Mouse (Mus musculus): Measurements from ENCODE around the gene Olfr921. TPM values are rescaled to one million over a fixed set of nuclear protein-coding genes. Genes with fewer than 3 reads are reported as not detected.

The Olfr921 gene
- polyA plus RNA-seq (2014; fragmentation: Nextera tagmentation; extraction: Ambion mirVana), result not detected in 2 replicates

- Histone ChIP-seq H3K4me1 (ENCODE audit: control insufficient read depth, insufficient read depth, low read length) (no peaks in the 10 kb centered on the region), H3K4me3 (ENCODE audit: low read depth, low read length) (no peak within 1 kb of the TSS), H3K36me3 (ENCODE audit: control insufficient read depth, insufficient read depth, low read length) (no peaks in the 10 kb centered on the region), H3K9me3 (ENCODE audit: control insufficient read depth, low read length) (no peaks in the 10 kb centered on the region), H3K27me3 (ENCODE audit: control insufficient read depth, insufficient read depth, low read length) (no peaks in the 10 kb centered on the region), H3K27ac (ENCODE audit: low read depth, low read length) (no peak within 1 kb of the TSS), H3K4me2 (no peak within 1 kb of the TSS), H3K9ac (ENCODE audit: low read length) (no peak within 1 kb of the TSS)
- DNase-seq (ENCODE audit: low spot score, missing footprints) (no peak), ATAC-seq (ENCODE audit: low FRiP score) (no peak)
Measured at GRCm38 (mm10) chr9:38772768-38773167, at the start of gene Olfr921. Olfr921 (plus strand) TSS chr9:38773068.

DNA sequence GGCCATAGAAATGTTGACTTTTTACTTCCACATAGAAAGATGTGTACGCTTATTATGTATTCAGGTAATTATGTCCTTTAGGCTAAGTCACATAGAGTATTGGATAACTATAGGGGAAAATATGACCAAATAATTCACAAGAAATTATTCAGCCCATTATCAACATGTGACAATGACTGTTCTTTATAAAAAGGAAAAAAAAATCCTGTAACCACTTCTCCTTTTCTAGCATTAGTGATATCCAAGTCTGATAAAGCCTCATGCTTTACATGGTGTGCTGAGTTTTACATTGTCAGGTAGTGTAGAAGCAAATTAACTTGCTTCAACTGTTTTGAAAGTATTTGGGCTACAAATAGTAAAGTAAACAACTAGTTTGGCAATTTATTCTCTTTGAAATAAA lies 48.8 kb upstream of the Olfr921 start:
- WGBS, result 80% methylated on average over 1 of the region's 1 CpGs
- ATAC-seq (ENCODE audit: low FRiP score), result no peak
- Histone ChIP-seq H3K9me3 (ENCODE audit: control insufficient read depth, low read length) (no peaks in the 10 kb centered on the region), H3K27ac (ENCODE audit: low read depth, low read length) (no peak overlapping the region), H3K9ac (ENCODE audit: low read length) (no peak overlapping the region), H3K4me3 (ENCODE audit: low read depth, low read length) (no peak overlapping the region), H3K36me3 (ENCODE audit: control insufficient read depth, insufficient read depth, low read length) (no peaks in the 10 kb centered on the region), H3K4me1 (ENCODE audit: control insufficient read depth, insufficient read depth, low read length) (no peaks in the 10 kb centered on the region), H3K27me3 (ENCODE audit: control insufficient read depth, insufficient read depth, low read length) (no peaks in the 10 kb centered on the region), H3K4me2 (no peak overlapping the region)
- DNase-seq (ENCODE audit: low spot score, missing footprints), result no peak

DNA sequence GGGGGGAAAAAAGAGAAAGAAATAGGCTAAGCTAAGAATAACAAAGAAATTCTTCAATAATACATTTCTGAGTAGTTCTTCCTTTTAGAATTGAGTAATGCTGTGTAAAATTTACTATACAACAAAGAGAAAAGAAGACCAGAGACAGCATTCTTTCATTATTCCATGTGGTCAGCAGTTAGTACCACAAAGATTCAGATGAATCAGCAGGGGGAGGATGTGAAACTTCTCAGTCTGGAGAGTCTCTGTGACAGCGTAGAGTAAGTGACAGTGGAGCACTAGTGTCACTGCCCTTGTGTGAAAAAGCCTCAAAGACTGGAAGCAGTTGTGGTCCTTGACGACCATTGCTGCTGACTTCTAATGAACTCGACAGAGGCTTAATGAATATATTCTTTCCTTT lies 44.6 kb upstream of the Olfr921 start:
- 83% methylated on average over 3 of the region's 3 CpGs for WGBS
- Histone ChIP-seq H3K36me3 (ENCODE audit: control insufficient read depth, insufficient read depth, low read length) (no peaks in the 10 kb centered on the region), H3K4me2 (no peak overlapping the region), H3K4me1 (ENCODE audit: control insufficient read depth, insufficient read depth, low read length) (no peaks in the 10 kb centered on the region), H3K9me3 (ENCODE audit: control insufficient read depth, low read length) (no peaks in the 10 kb centered on the region), H3K27me3 (ENCODE audit: control insufficient read depth, insufficient read depth, low read length) (no peaks in the 10 kb centered on the region), H3K27ac (ENCODE audit: low read depth, low read length) (no peak overlapping the region), H3K9ac (ENCODE audit: low read length) (no peak overlapping the region), H3K4me3 (ENCODE audit: low read depth, low read length) (no peak overlapping the region)
- no peak for DNase-seq (ENCODE audit: low spot score, missing footprints)
- no peak for ATAC-seq (ENCODE audit: low FRiP score)

DNA sequence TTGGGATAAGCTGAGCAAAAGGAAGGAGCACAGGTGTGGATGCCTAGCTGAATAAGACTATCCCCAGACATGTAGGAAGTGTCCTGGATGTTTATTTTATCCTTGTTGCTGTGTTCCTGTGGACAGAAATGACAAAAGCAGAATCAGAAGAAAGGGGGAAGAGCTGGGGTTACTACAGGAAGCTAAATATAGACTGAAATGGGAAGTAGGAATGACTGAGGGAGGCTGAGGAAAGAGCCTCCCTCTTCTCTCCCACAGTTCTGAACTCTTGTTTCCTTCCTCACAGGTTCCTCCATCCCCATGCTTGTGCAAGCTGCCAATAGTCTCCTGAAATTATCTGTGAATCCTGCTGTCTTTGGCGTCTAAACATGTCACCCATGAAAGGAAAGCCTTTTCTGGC lies 31.5 kb upstream of the Olfr921 start:
- Histone ChIP-seq H3K4me2 (no peak overlapping the region), H3K9ac (ENCODE audit: low read length) (no peak overlapping the region), H3K4me3 (ENCODE audit: low read depth, low read length) (no peak overlapping the region), H3K9me3 (ENCODE audit: control insufficient read depth, low read length) (no peaks in the 10 kb centered on the region), H3K27me3 (ENCODE audit: control insufficient read depth, insufficient read depth, low read length) (no peaks in the 10 kb centered on the region), H3K4me1 (ENCODE audit: control insufficient read depth, insufficient read depth, low read length) (no peaks in the 10 kb centered on the region), H3K36me3 (ENCODE audit: control insufficient read depth, insufficient read depth, low read length) (no peaks in the 10 kb centered on the region), H3K27ac (ENCODE audit: low read depth, low read length) (no peak overlapping the region)
- ATAC-seq (ENCODE audit: low FRiP score) (no peak), DNase-seq (ENCODE audit: low spot score, missing footprints) (no peak)
- WGBS, result 86% methylated on average over 1 of the region's 1 CpGs

- ATAC-seq (ENCODE audit: low FRiP score) (no peak), DNase-seq (ENCODE audit: low spot score, missing footprints) (no peak)
- H3K9me3 ChIP-seq (ENCODE audit: control insufficient read depth, low read length), result no peaks in the 10 kb centered on the region
- H3K4me1 ChIP-seq (ENCODE audit: control insufficient read depth, insufficient read depth, low read length), result no peaks in the 10 kb centered on the region
- 85% methylated on average over 4 of the region's 4 CpGs for WGBS
- H3K27me3 ChIP-seq (ENCODE audit: control insufficient read depth, insufficient read depth, low read length), result no peaks in the 10 kb centered on the region
- no peak overlapping the region for H3K4me3 ChIP-seq (ENCODE audit: low read depth, low read length)
- no peak overlapping the region for H3K9ac ChIP-seq (ENCODE audit: low read length)
- H3K36me3 ChIP-seq (ENCODE audit: control insufficient read depth, insufficient read depth, low read length), result no peaks in the 10 kb centered on the region
- no peak overlapping the region for H3K4me2 ChIP-seq
- H3K27ac ChIP-seq (ENCODE audit: low read depth, low read length), result no peak overlapping the region
Measured at GRCm38 (mm10) chr9:38744619-38745315, 28.1 kb upstream of the Olfr921 start.

DNA sequence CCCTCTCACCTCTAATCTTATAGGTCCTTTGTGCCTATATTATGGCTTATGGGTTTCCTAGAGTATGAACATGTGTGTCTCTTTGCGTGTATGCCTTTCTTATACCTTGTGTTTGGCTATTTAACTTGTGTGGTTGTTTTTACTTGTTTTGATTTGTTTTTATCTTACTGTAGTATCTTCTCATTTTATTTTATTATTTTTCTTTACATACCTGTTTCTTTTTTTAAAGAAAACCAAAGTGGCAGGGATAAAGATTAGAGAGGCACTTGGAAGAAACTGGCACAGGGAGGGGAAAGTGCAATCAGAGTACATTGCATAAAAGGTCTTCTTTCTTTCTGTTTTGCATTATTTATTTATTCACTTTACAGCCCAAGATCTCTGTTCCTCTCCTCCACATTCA lies 20.9 kb upstream of the Olfr921 start, which contains the start of gene Olfr920:
Gene Olfr920 (plus strand): TSS at position 301 of the 400 bp plus-strand sequence.
- no peaks in the 10 kb centered on the region for H3K36me3 ChIP-seq (ENCODE audit: control insufficient read depth, insufficient read depth, low read length)
- no peak for ATAC-seq (ENCODE audit: low FRiP score)
- no peaks in the 10 kb centered on the region for H3K9me3 ChIP-seq (ENCODE audit: control insufficient read depth, low read length)
- no peak within 1 kb of the TSS for H3K4me2 ChIP-seq
- DNase-seq (ENCODE audit: low spot score, missing footprints), result no peak
- H3K27ac ChIP-seq (ENCODE audit: low read depth, low read length), result no peak within 1 kb of the TSS
- 78% methylated on average over 1 of the region's 1 CpGs for WGBS
- H3K9ac ChIP-seq (ENCODE audit: low read length), result no peak within 1 kb of the TSS
- H3K27me3 ChIP-seq (ENCODE audit: control insufficient read depth, insufficient read depth, low read length), result no peaks in the 10 kb centered on the region
- H3K4me3 ChIP-seq (ENCODE audit: low read depth, low read length), result no peak within 1 kb of the TSS
- no peaks in the 10 kb centered on the region for H3K4me1 ChIP-seq (ENCODE audit: control insufficient read depth, insufficient read depth, low read length)

- H3K36me3 ChIP-seq (ENCODE audit: control insufficient read depth, insufficient read depth, low read length), result no peaks in the 10 kb centered on the region
- no peaks in the 10 kb centered on the region for H3K9me3 ChIP-seq (ENCODE audit: control insufficient read depth, low read length)
- H3K27ac ChIP-seq (ENCODE audit: low read depth, low read length), result no peak overlapping the region
- DNase-seq (ENCODE audit: low spot score, missing footprints) (no peak), ATAC-seq (ENCODE audit: low FRiP score) (no peak)
- no peaks in the 10 kb centered on the region for H3K4me1 ChIP-seq (ENCODE audit: control insufficient read depth, insufficient read depth, low read length)
- H3K9ac ChIP-seq (ENCODE audit: low read length), result no peak overlapping the region
- 92% methylated on average over 2 of the region's 2 CpGs for WGBS
- no peak overlapping the region for H3K4me3 ChIP-seq (ENCODE audit: low read depth, low read length)
- H3K4me2 ChIP-seq, result no peak overlapping the region
- no peaks in the 10 kb centered on the region for H3K27me3 ChIP-seq (ENCODE audit: control insufficient read depth, insufficient read depth, low read length)
Measured at GRCm38 (mm10) chr9:38792689-38793088, 19.8 kb downstream of the Olfr921 start.

DNA sequence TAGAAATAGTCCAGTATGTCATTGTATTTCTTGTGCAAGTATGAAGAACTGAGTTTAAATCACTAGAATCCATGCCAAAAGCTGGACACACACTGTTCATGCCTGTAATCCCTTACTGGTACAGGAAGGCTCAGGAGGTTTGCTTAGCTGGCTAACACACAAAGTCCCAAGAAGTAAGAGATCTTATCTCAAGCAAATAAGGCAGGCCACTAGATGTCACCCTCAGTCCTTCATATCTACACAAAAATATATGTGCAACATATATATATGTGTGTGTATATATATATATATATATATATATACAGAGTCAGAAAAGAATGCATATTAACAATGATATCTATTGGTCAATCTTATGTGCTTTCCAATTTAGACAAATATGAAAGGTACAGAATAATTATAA lies 32.8 kb downstream of the Olfr921 start:
- no peak overlapping the region for H3K9ac ChIP-seq (ENCODE audit: low read length)
- no peaks in the 10 kb centered on the region for H3K9me3 ChIP-seq (ENCODE audit: control insufficient read depth, low read length)
- no peak overlapping the region for H3K4me3 ChIP-seq (ENCODE audit: low read depth, low read length)
- ATAC-seq (ENCODE audit: low FRiP score) (no peak), DNase-seq (ENCODE audit: low spot score, missing footprints) (no peak)
- no peaks in the 10 kb centered on the region for H3K27me3 ChIP-seq (ENCODE audit: control insufficient read depth, insufficient read depth, low read length)
- H3K27ac ChIP-seq (ENCODE audit: low read depth, low read length), result no peak overlapping the region
- no peaks in the 10 kb centered on the region for H3K4me1 ChIP-seq (ENCODE audit: control insufficient read depth, insufficient read depth, low read length)
- H3K4me2 ChIP-seq, result no peak overlapping the region
- H3K36me3 ChIP-seq (ENCODE audit: control insufficient read depth, insufficient read depth, low read length), result no peaks in the 10 kb centered on the region

DNA sequence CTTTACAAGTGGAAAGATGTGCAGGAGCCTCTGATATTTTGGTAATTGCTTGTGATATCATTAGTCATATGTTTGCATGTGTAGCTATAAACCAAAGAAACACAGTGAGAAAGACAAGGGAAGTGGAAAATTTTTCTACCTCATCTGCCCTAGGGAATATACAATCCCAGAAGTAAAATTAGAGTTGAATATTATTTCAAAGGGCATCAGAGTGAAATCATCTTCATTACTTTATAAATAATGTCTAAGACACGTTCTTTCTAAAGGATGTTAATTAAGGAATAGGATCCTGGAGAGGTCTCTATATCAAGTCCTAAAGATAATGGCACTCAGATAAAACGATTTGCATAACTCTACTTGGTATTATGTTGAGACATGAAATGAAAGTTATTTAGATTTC lies 41.4 kb downstream of the Olfr921 start, which contains the start of gene Olfr922:
Gene Olfr922 (plus strand): TSS at position 301 of the 400 bp plus-strand sequence.
- H3K4me1 ChIP-seq (ENCODE audit: control insufficient read depth, insufficient read depth, low read length), result no peaks in the 10 kb centered on the region
- no peak for ATAC-seq (ENCODE audit: low FRiP score)
- H3K36me3 ChIP-seq (ENCODE audit: control insufficient read depth, insufficient read depth, low read length), result no peaks in the 10 kb centered on the region
- H3K4me3 ChIP-seq (ENCODE audit: low read depth, low read length), result no peak within 1 kb of the TSS
- no peaks in the 10 kb centered on the region for H3K27me3 ChIP-seq (ENCODE audit: control insufficient read depth, insufficient read depth, low read length)
- DNase-seq (ENCODE audit: low spot score, missing footprints), result no peak
- H3K9me3 ChIP-seq (ENCODE audit: control insufficient read depth, low read length), result no peaks in the 10 kb centered on the region
- no peak within 1 kb of the TSS for H3K9ac ChIP-seq (ENCODE audit: low read length)
- WGBS, result 73% methylated on average over 2 of the region's 2 CpGs
- H3K4me2 ChIP-seq, result no peak within 1 kb of the TSS
- H3K27ac ChIP-seq (ENCODE audit: low read depth, low read length), result no peak within 1 kb of the TSS

Measured in midbrain, embryonic 11.5 days (tissue).